Mouse (Mus musculus) urinary bladder, postnatal 36 days (tissue): ENCODE data around the gene Prr13.

Experiments
- DNase-seq, 2 experiments: peaks; one replicate each; pipeline ENCODE4 v3.0.0; 2022; ENCODE audit warnings: low spot score in 2 of 2, mixed read lengths in 1 of 2

The Prr13 gene

GRCm38 (mm10) chr15:102505073-102505769, 46.4 kb downstream of the Prr13 start:
- DNase-seq = no peak

GRCm38 (mm10) chr15:102505770-102506463, 47.1 kb downstream of the Prr13 start:
- DNase-seq = no peak

- no peak for DNase-seq
These were observed 47.6 kb downstream of the Prr13 start for GRCm38 (mm10) chr15:102506464-102506830.

GRCm38 (mm10) chr15:102506864-102507263, 48.0 kb downstream of the Prr13 start:
- DNase-seq = no peak

GRCm38 (mm10) chr15:102507561-102507960, 48.7 kb downstream of the Prr13 start:
- no peak for DNase-seq

GRCm38 (mm10) chr15:102508336-102508735, 49.5 kb downstream of the Prr13 start:
- DNase-seq = no peak

- DNase-seq = no peak
These were observed 51.3 kb downstream of the Prr13 start for GRCm38 (mm10) chr15:102510110-102510509.

- DNase-seq = peak; percentile 70 to 82
These were observed 51.9 kb downstream of the Prr13 start for GRCm38 (mm10) chr15:102510590-102511284.

GRCm38 (mm10) chr15:102511285-102511833, 52.5 kb downstream of the Prr13 start:
- no peak for DNase-seq

- DNase-seq = no peak
These were observed 53.2 kb downstream of the Prr13 start for GRCm38 (mm10) chr15:102512010-102512409.
